Mouse (Mus musculus) embryonic facial prominence, embryonic 11.5 days (tissue): ENCODE measurements around the gene Myo3a. TPM values are rescaled to one million over a fixed set of nuclear protein-coding genes. Genes with fewer than 3 reads are reported as not detected.
"Not testable (repeated sequence)": the region's sequence is repeated elsewhere in the genome, so short reads cannot be mapped to it uniquely, and the experiment has no call there.

ENCODE experiments used
- ATAC-seq: fragments of 200-750 bp; cut with Nextera tagmentation; replicated peaks from 2 replicates; pipeline ENCODE4 v1.8.0; 2017; ENCODE audit warnings: low read depth; ENCODE audit not compliant: insufficient number of reproducible peaks, low FRiP score, low TSS enrichment
- DNase-seq: peaks from one replicate; pipeline ENCODE4 v3.0.0-alpha.2; 2015; ENCODE audit warnings: low spot score
- H3K27ac ChIP-seq: fragments of 300-500 bp; sonication (generic); replicated peaks from 2 replicates; pipeline ENCODE4 v1.5.1; 2014; ENCODE audit warnings: mild to moderate bottlenecking, low read depth, low read length, control low read depth
- H3K27me3 ChIP-seq: fragments of 300-500 bp; sonication (generic); 2 replicates; pipeline ENCODE4 v1.6.1; 2014; ENCODE audit warnings: mild to moderate bottlenecking, low read length, moderate library complexity, mixed read lengths; ENCODE audit not compliant: control insufficient read depth, insufficient read depth
- H3K36me3 ChIP-seq: fragments of 300-500 bp; sonication (generic); replicated peaks from 2 replicates; pipeline ENCODE4 v1.6.1; 2014; ENCODE audit warnings: low read depth, mild to moderate bottlenecking, low read length, moderate library complexity, mixed read lengths; ENCODE audit not compliant: control insufficient read depth, insufficient read depth
- H3K4me1 ChIP-seq: fragments of 300-500 bp; sonication (generic); 2 replicates; pipeline ENCODE4 v1.6.1; 2014; ENCODE audit warnings: low read length, mixed read lengths; ENCODE audit not compliant: control insufficient read depth, insufficient read depth
- H3K4me2 ChIP-seq: fragments of 300-500 bp; sonication (generic); 2 replicates; pipeline ENCODE4 v1.6.1; 2014; ENCODE audit warnings: low read depth, mild to moderate bottlenecking, control low read depth, low read length, moderate library complexity
- H3K4me3 ChIP-seq: fragments of 300-500 bp; sonication (generic); 2 replicates; pipeline ENCODE4 v1.5.1; 2014; ENCODE audit warnings: low read depth, low read length, control low read depth
- H3K9ac ChIP-seq: fragments of 300-500 bp; sonication (generic); replicated peaks from 2 replicates; pipeline ENCODE4 v1.6.1; 2014; ENCODE audit warnings: mild to moderate bottlenecking, control low read depth, low read length
- H3K9me3 ChIP-seq: fragments of 300-500 bp; sonication (generic); replicated peaks from 2 replicates; pipeline ENCODE4 v1.6.1; 2016; ENCODE audit warnings: mild to moderate bottlenecking, low read length, inconsistent platforms, mixed read lengths; ENCODE audit not compliant: control insufficient read depth
- WGBS: fragments of 180-500 bp; shearing (Covaris S2); extraction: QIAGEN DNeasy Blood & Tissue Kit; methylation state at CpG from one replicate; pipeline ENCODE4 v1.1.7; 2014; 5-methylcytosine and 5-hydroxymethylcytosine counted together
- polyA plus RNA-seq: library from polyadenylated mRNA; unstranded; fragments of >200 nt; fragmentation: Nextera tagmentation; extraction: Ambion mirVana; gene quantifications from 2 replicates; pipeline ENCODE4 v1.2.1, GENCODE M21; 2014

Myo3a gene
- polyA plus RNA-seq, 1 experiment from 2014 or later = not detected

GRCm38 (mm10) chr2:22589382-22590205, 362.3 kb downstream of the Myo3a start:
- not testable (repeated sequence) for H3K4me3 ChIP-seq, H3K27me3 ChIP-seq, H3K9me3 ChIP-seq, H3K4me2 ChIP-seq, H3K9ac ChIP-seq, H3K36me3 ChIP-seq, H3K27ac ChIP-seq, DNase-seq, H3K4me1 ChIP-seq
- 91% methylated on average over 16 of the region's 17 CpGs for WGBS
- peak; percentile 93 for ATAC-seq

DNA sequence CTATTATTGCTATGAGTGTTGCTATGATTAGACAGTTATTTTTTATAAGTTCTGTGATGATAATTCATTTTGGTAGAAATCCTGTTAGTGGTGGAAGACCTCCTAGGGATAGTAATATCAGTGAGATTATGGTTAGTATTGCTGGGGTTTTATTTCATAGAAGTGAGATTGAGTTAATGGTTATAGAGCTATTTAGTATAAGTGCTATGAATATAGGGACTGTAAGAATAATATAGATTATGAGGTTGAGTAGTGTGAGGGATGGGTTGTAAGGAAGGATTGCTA, 362.8 kb downstream of the Myo3a start:
- Histone ChIP-seq H3K4me1 (no peaks in the 10 kb centered on the region), H3K9me3 (no peaks in the 10 kb centered on the region), H3K27me3 (no peaks in the 10 kb centered on the region), H3K4me2 (no peak overlapping the region), H3K36me3 (no peaks in the 10 kb centered on the region), H3K4me3 (no peak overlapping the region), H3K9ac (no peak overlapping the region), H3K27ac (no peak overlapping the region)
- DNase-seq (no peak), ATAC-seq (no peak)

DNA sequence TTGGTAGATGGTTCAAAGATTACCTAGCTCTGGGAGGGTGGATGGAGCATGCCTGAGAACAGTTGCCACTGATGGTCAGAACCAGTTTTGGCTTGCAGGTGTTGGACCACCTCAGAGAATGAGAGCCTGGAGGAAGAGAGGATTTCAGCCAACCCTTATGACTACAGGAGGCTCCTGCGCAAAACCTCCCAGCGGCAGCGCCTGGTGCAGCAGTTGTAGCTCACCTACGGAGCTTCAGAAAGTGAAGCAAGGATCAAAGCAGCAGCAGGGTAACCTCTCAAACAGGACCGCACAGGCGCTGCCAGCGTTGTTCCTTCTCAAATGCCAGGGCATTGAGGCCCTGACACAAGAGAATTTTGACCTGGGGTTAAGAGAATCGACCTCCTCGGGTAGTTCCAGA, 390.6 kb downstream of the Myo3a start:
- H3K27me3 ChIP-seq = peaks cover 39% of the 10 kb centered on the region
- 2% methylated on average over 9 of the region's 9 CpGs for WGBS

DNA sequence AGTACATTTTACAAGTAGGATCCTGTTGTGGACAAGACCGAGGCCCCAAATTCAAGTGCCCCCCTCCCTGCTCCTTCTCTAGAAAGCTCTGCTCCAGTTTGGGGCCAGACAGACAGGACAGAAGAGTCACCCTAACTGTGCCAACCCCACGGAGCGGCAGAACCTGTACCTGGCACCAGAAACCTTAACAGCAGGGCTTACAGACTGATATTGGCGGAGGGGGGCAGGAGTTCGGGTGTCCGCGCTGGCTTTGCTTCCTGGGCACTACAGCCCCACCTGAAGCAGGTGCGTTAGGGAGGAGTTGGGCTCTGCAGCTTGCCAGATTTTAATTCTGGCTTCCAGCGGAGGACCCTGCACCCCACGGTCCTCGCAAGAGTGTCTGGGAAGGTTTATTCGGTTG, 392.1 kb downstream of the Myo3a start:
- Histone ChIP-seq H3K4me1 (peaks cover 2% of the 10 kb centered on the region), H3K4me3 (no peak overlapping the region), H3K9me3 (no peaks in the 10 kb centered on the region), H3K27me3 (peaks cover 53% of the 10 kb centered on the region), H3K9ac (no peak overlapping the region), H3K4me2 (no peak overlapping the region), H3K36me3 (no peaks in the 10 kb centered on the region), H3K27ac (no peak overlapping the region)
- no peak for ATAC-seq
- 1% methylated on average over 12 of the region's 12 CpGs for WGBS
- DNase-seq = no peak

More for the DNA sequence above, 390.6 kb downstream of the Myo3a start:
- Histone ChIP-seq H3K36me3 (no peaks in the 10 kb centered on the region), H3K4me2 (no peak overlapping the region), H3K9me3 (no peaks in the 10 kb centered on the region), H3K27ac (no peak overlapping the region), H3K4me3 (no peak overlapping the region), H3K4me1 (peaks cover 2% of the 10 kb centered on the region; the same call in 1 of the 2 replicates), H3K9ac (no peak overlapping the region)
- ATAC-seq (no peak), DNase-seq (no peak)

GRCm38 (mm10) chr2:22620030-22620429, 392.7 kb downstream of the Myo3a start:
- Histone ChIP-seq H3K4me2 (no peak overlapping the region), H3K4me1 (peaks cover 2% of the 10 kb centered on the region)

DNA sequence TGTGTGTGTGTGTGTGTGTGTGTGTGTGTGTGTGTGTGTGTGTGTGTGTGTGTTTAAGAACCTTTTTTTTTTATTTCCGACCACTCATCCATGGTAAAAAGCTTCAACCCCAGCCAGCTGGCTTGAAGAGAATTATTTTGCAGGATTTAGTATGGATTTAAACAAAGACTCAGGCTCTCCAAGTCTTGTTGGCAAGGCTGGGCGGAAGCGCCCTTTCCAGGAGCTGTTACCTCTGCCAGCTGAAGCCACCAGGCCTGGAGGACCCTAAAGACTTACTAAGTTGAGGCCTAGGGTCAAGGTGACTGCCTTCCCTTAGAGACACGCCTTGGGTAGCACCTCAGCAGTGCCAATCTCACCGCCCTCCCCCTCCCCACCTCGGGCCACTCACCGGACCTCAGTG, 393.2 kb downstream of the Myo3a start:
- H3K4me1 ChIP-seq = peaks cover 2% of the 10 kb centered on the region
- no peak overlapping the region for H3K4me2 ChIP-seq
- H3K4me3 ChIP-seq = no peak overlapping the region
- H3K9ac ChIP-seq = no peak overlapping the region
- H3K27me3 ChIP-seq = peaks cover 54% of the 10 kb centered on the region
- 3% methylated on average over 7 of the region's 7 CpGs for WGBS
- DNase-seq (no peak), ATAC-seq (no peak)
- H3K27ac ChIP-seq = no peak overlapping the region
- no peaks in the 10 kb centered on the region for H3K9me3 ChIP-seq
- no peaks in the 10 kb centered on the region for H3K36me3 ChIP-seq

More at GRCm38 (mm10) chr2:22620030-22620429, 392.7 kb downstream of the Myo3a start:
- Histone ChIP-seq H3K9ac (no peak overlapping the region), H3K4me3 (no peak overlapping the region), H3K27me3 (peaks cover 53% of the 10 kb centered on the region), H3K36me3 (no peaks in the 10 kb centered on the region), H3K9me3 (no peaks in the 10 kb centered on the region), H3K27ac (no peak overlapping the region)
- ATAC-seq (no peak), DNase-seq (peak; percentile 26)
- 2% methylated on average over 6 of the region's 6 CpGs for WGBS

DNA sequence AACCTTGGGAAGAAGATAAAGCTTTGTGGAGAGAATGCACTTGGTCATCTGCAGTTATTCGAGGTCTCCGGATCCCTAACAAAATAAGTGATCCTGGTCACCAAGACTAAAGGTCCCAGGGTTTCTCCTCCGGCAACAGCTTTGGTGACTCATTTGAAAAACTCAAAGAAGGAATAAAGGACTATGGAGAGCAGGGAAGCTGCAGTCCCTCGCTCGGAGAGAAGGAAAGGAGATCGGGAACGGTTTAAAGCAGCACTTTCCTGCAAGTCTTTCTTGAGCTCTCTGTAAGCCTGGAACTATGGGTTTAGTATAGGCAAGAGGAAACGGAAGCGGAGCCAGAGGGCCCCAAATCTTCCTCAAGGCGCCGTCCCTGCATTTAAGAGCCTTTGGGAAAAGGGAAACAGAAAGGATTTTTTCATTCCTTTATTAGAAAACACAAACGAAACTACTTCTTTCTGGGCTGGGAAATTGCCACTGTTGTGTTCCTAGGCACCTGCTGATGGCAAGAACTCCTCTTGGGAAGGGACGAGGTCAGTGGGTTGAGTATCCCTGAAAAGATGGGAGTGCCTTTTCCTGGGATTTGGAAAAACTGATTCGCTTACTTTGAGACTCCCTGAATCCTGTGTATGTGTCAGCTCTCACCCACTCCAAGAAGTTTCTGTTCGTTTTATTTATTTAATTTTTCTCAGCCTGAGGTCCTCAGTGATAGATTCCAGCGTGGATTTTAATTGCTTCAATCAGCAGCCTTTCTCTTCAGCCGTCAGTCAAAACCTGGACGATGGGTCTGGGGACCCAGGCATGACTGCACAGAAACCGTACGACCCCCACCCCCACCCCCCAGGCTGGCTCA, 393.9 kb downstream of the Myo3a start:
- Histone ChIP-seq H3K36me3 (no peaks in the 10 kb centered on the region), H3K4me1 (peaks cover 2% of the 10 kb centered on the region), H3K27ac (no peak overlapping the region), H3K27me3 (peaks cover 56% of the 10 kb centered on the region), H3K4me2 (no peak overlapping the region; the same call in 1 of the 2 replicates), H3K9me3 (no peaks in the 10 kb centered on the region), H3K9ac (no peak overlapping the region), H3K4me3 (no peak overlapping the region)
- ATAC-seq = no peak
- DNase-seq = no peak
- 3% methylated on average over 20 of the region's 20 CpGs for WGBS
